9 mouse cellular contexts compared by ENCODE assay signal in the genomic region with DNA sequence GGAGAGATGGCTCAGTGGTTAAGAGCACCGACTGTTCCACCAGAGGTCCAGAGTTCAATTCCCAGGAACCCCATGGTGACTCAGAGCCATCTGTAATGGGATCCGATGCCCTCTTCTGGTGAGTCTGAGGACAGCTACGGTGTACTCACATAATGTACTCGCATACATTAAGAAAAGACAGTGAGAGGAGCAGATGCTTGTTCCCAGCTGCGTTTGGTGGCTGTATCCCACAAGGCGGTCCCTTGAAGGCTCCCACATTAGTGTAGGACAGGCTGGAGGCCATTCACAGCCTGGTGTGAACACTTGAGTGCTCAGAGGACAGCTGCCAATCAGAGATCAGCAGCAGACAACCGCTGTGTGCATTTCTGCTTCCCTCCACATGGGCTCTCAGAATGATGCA. TPM values are rescaled to one million over a fixed set of nuclear protein-coding genes. Genes with fewer than 3 reads are reported as not detected.
DNase-seq lines count a peak whose midpoint lies in the region; ATAC-seq and TF ChIP-seq lines count a peak whose summit lies in the region.
"Had no signal": no experiment of that assay in that cellular context is flagged by ENCODE, and none has a peak within 500 bp of the region (broad histone marks: within the 10 kb centered on the region; RNA-seq: fewer than 3 reads in every experiment).

No protein-coding gene starts in this region.

- ATAC-seq in kidney, postnatal 0 days (replicated peaks; ENCODE audit: low FRiP score, low read depth): no peak
- ATAC-seq in kidney, embryonic 16.5 days (ENCODE audit: low FRiP score, low TSS enrichment): no peak
- no peak for ATAC-seq in erythroblast, adult 5-6 weeks (replicated peaks; ENCODE audit: low FRiP score, poor library complexity, severe bottlenecking)

- TF ChIP-seq EP300 in ES-Bruce4 (IDR thresholded peaks at IDR 0.05; ENCODE audit: insufficient read depth, low read depth, low read length): no peak

- peak; percentile 60 for TF ChIP-seq CTCF in kidney, postnatal 0 days (IDR thresholded peaks at IDR 0.05; ENCODE audit: low read depth)
- peak; percentile 46 for TF ChIP-seq CTCF in ES-Bruce4 (IDR thresholded peaks at IDR 0.05; ENCODE audit: low read depth, low read length)

- 61% methylated on average over 7 of the region's 7 CpGs for WGBS in kidney, postnatal 0 days
- 66% methylated on average over 7 of the region's 7 CpGs for WGBS in kidney, embryonic 16.5 days
- 69% methylated on average over 7 of the region's 7 CpGs for WGBS in embryonic facial prominence, embryonic 10.5 days

- peak; percentile 16 for DNase-seq in kidney, postnatal 0 days (ENCODE audit: low spot score)
- peak; percentile 49 for DNase-seq in 416B (ENCODE audit: low read depth)
- peak; percentile 45 for DNase-seq in embryonic facial prominence, embryonic 10.5 days (ENCODE audit: low spot score)
- DNase-seq in adrenal gland, postnatal 4 days (ENCODE audit: low spot score in 2 of 2): no peak

- H3K9ac ChIP-seq in kidney, postnatal 0 days (ENCODE audit: low read depth, low read length): no peak overlapping the region
- no peak overlapping the region for H3K9ac ChIP-seq in kidney, embryonic 16.5 days (replicated peaks; ENCODE audit: low read length)
- no peak overlapping the region for H3K9ac ChIP-seq in ES-Bruce4 (ENCODE audit: low read depth, poor library complexity, severe bottlenecking)
- H3K9ac ChIP-seq: hindbrain, embryonic 15.5 days had no signal

- peaks cover 5% of the 10 kb centered on the region; the same call in 1 of the 2 replicates for H3K4me1 ChIP-seq in kidney, postnatal 0 days (replicated peaks; ENCODE audit: insufficient read depth, low read length)
- peaks cover 6% of the 10 kb centered on the region for H3K4me1 ChIP-seq in kidney, embryonic 16.5 days (ENCODE audit: insufficient read depth, low read length)
- no peaks in the 10 kb centered on the region for H3K4me1 ChIP-seq in ES-Bruce4 (ENCODE audit: control insufficient read depth, insufficient read depth, low read length)
- peaks cover 10% of the 10 kb centered on the region for H3K4me1 ChIP-seq in embryonic facial prominence, embryonic 10.5 days

- H3K27ac ChIP-seq in kidney, postnatal 0 days: no peak overlapping the region
- H3K27ac ChIP-seq in kidney, embryonic 16.5 days (ENCODE audit: low read length): no peak overlapping the region
- no peak overlapping the region for H3K27ac ChIP-seq in ES-Bruce4 (ENCODE audit: insufficient read depth, low read length)
- H3K27ac ChIP-seq in embryonic facial prominence, embryonic 10.5 days (replicated peaks): no peak overlapping the region
- H3K27ac ChIP-seq: hindbrain, embryonic 15.5 days had no signal

- TF ChIP-seq POLR2A in ES-Bruce4 (IDR thresholded peaks at IDR 0.05; ENCODE audit: insufficient read depth, low read length): no peak

- peaks cover 32% of the 10 kb centered on the region for H3K36me3 ChIP-seq in kidney, postnatal 0 days (ENCODE audit: insufficient read depth, low read length)
- H3K36me3 ChIP-seq in kidney, embryonic 16.5 days (ENCODE audit: insufficient read depth, low read length): peaks cover 36% of the 10 kb centered on the region
- peaks cover 16% of the 10 kb centered on the region for H3K36me3 ChIP-seq in ES-Bruce4 (ENCODE audit: control insufficient read depth, insufficient read depth, low read length, poor library complexity, severe bottlenecking)
- peaks cover 74% of the 10 kb centered on the region for H3K36me3 ChIP-seq in embryonic facial prominence, embryonic 10.5 days (replicated peaks)

- H3K4me3 ChIP-seq in kidney, postnatal 0 days (replicated peaks; ENCODE audit: low read depth, low read length): no peak overlapping the region
- H3K4me3 ChIP-seq in kidney, embryonic 16.5 days (ENCODE audit: low read length): no peak overlapping the region
- no peak overlapping the region for H3K4me3 ChIP-seq in ES-Bruce4 (ENCODE audit: low read depth, low read length)
- H3K4me3 ChIP-seq in embryonic facial prominence, embryonic 10.5 days: no peak overlapping the region
- H3K4me3 ChIP-seq: hindbrain, embryonic 15.5 days; myocyte had no signal

- no peaks in the 10 kb centered on the region for H3K27me3 ChIP-seq in kidney, postnatal 0 days (ENCODE audit: insufficient read depth, low read length)
- no peaks in the 10 kb centered on the region for H3K27me3 ChIP-seq in kidney, embryonic 16.5 days (ENCODE audit: insufficient read depth, low read length)
- H3K27me3 ChIP-seq in ES-Bruce4 (ENCODE audit: control insufficient read depth, insufficient read depth, low read length, poor library complexity, severe bottlenecking): no peaks in the 10 kb centered on the region
- no peaks in the 10 kb centered on the region for H3K27me3 ChIP-seq in embryonic facial prominence, embryonic 10.5 days (replicated peaks; ENCODE audit: low read depth, poor library complexity, severe bottlenecking)
- H3K27me3 ChIP-seq: hindbrain, embryonic 15.5 days had no signal

- no peak overlapping the region for H3K4me2 ChIP-seq in kidney, postnatal 0 days (ENCODE audit: low read length)
- no peak overlapping the region for H3K4me2 ChIP-seq in kidney, embryonic 16.5 days (replicated peaks; ENCODE audit: low read depth, low read length)
- H3K4me2 ChIP-seq: hindbrain, embryonic 15.5 days had no signal

- H3K9me3 ChIP-seq in kidney, postnatal 0 days (replicated peaks; ENCODE audit: low read length): no peaks in the 10 kb centered on the region
- no peaks in the 10 kb centered on the region for H3K9me3 ChIP-seq in kidney, embryonic 16.5 days (ENCODE audit: low read length)
- no peaks in the 10 kb centered on the region for H3K9me3 ChIP-seq in ES-Bruce4 (replicated peaks; ENCODE audit: control insufficient read depth, insufficient read depth, low read length, poor library complexity, severe bottlenecking)
- no peaks in the 10 kb centered on the region for H3K9me3 ChIP-seq in embryonic facial prominence, embryonic 10.5 days
- H3K9me3 ChIP-seq: hindbrain, embryonic 15.5 days had no signal

RNA-seq across cellular contexts. Expression of gene Chuk, which starts 4.4 kb away (rescaled TPM):
- 43.3 and 47.5 TPM in 2 replicates for polyA plus RNA-seq in kidney, postnatal 0 days (2015; fragmentation: Nextera tagmentation; extraction: Ambion mirVana)
- 52.6 and 55.1 TPM in 2 replicates for polyA plus RNA-seq in kidney, embryonic 16.5 days (2015; fragmentation: Nextera tagmentation; extraction: Ambion mirVana)
- 56.0 and 70.0 TPM in 2 replicates for polyA plus RNA-seq in ES-Bruce4 (2011; ENCODE audit: insufficient read depth, insufficient read length, low read depth, missing spikeins)
- polyA plus RNA-seq in embryonic facial prominence, embryonic 10.5 days (2016; fragmentation: Nextera tagmentation; extraction: Ambion mirVana): 41.2 and 45.9 TPM in 2 replicates
- total RNA-seq in erythroblast, adult 5-6 weeks (2015; ENCODE audit: low replicate concordance): 17.8 and 19.0 TPM in 2 replicates
- 46.2 and 57.2 TPM in 2 replicates for total RNA-seq in erythroblast, adult 5-6 weeks (2017; ENCODE audit: low replicate concordance)
- 10 to 100 TPM; 54.5 to 58.7 TPM for total RNA-seq in adrenal gland, postnatal 4 days (2021)

RNA-seq across cellular contexts. Expression of gene Cwf19l1, which starts 24.0 kb away (rescaled TPM):
- 23.7 and 24.1 TPM in 2 replicates for polyA plus RNA-seq in kidney, postnatal 0 days (2015; fragmentation: Nextera tagmentation; extraction: Ambion mirVana)
- polyA plus RNA-seq in kidney, embryonic 16.5 days (2015; fragmentation: Nextera tagmentation; extraction: Ambion mirVana): 35.9 and 37.5 TPM in 2 replicates
- polyA plus RNA-seq in ES-Bruce4 (2011; ENCODE audit: insufficient read depth, insufficient read length, low read depth, missing spikeins): 34.7 and 39.2 TPM in 2 replicates
- 41.1 and 45.4 TPM in 2 replicates for polyA plus RNA-seq in embryonic facial prominence, embryonic 10.5 days (2016; fragmentation: Nextera tagmentation; extraction: Ambion mirVana)
- 16.7 and 22.1 TPM in 2 replicates for total RNA-seq in erythroblast, adult 5-6 weeks (2015; ENCODE audit: low replicate concordance)
- total RNA-seq in erythroblast, adult 5-6 weeks (2017; ENCODE audit: low replicate concordance): 4.3 and 8.2 TPM in 2 replicates
- total RNA-seq in adrenal gland, postnatal 4 days (2021): 10 to 100 TPM; 33.9 to 34.4 TPM

RNA-seq across cellular contexts. Expression of gene Bloc1s2, which starts 34.5 kb away (rescaled TPM):
- polyA plus RNA-seq in kidney, postnatal 0 days (2015; fragmentation: Nextera tagmentation; extraction: Ambion mirVana): 89.6 and 93.1 TPM in 2 replicates
- polyA plus RNA-seq in kidney, embryonic 16.5 days (2015; fragmentation: Nextera tagmentation; extraction: Ambion mirVana): 82.8 and 85.1 TPM in 2 replicates
- 81.3 and 86.7 TPM in 2 replicates for polyA plus RNA-seq in ES-Bruce4 (2011; ENCODE audit: insufficient read depth, insufficient read length, low read depth, missing spikeins)
- polyA plus RNA-seq in embryonic facial prominence, embryonic 10.5 days (2016; fragmentation: Nextera tagmentation; extraction: Ambion mirVana): 98.1 and 99.3 TPM in 2 replicates
- 20.1 and 37.1 TPM in 2 replicates for total RNA-seq in erythroblast, adult 5-6 weeks (2015; ENCODE audit: low replicate concordance)
- total RNA-seq in erythroblast, adult 5-6 weeks (2017; ENCODE audit: low replicate concordance): 13.1 and 13.9 TPM in 2 replicates
- 10 to 100 TPM; 44.9 to 50.0 TPM for total RNA-seq in adrenal gland, postnatal 4 days (2021)

RNA-seq across cellular contexts. Expression of gene Erlin1, which starts 42.1 kb away (rescaled TPM):
- 44.4 and 47.5 TPM in 2 replicates for polyA plus RNA-seq in kidney, postnatal 0 days (2015; fragmentation: Nextera tagmentation; extraction: Ambion mirVana)
- polyA plus RNA-seq in kidney, embryonic 16.5 days (2015; fragmentation: Nextera tagmentation; extraction: Ambion mirVana): 57.7 and 58.1 TPM in 2 replicates
- polyA plus RNA-seq in ES-Bruce4 (2011; ENCODE audit: insufficient read depth, insufficient read length, low read depth, missing spikeins): 23.2 and 28.0 TPM in 2 replicates
- 19.7 and 20.5 TPM in 2 replicates for polyA plus RNA-seq in embryonic facial prominence, embryonic 10.5 days (2016; fragmentation: Nextera tagmentation; extraction: Ambion mirVana)
- total RNA-seq in erythroblast, adult 5-6 weeks (2015; ENCODE audit: low replicate concordance): 10.0 and 16.1 TPM in 2 replicates
- 7.5 and 8.9 TPM in 2 replicates for total RNA-seq in erythroblast, adult 5-6 weeks (2017; ENCODE audit: low replicate concordance)
- 10 to 100 TPM; 19.8 to 21.2 TPM for total RNA-seq in adrenal gland, postnatal 4 days (2021)

Comparison
In these comparisons a context has a peak if more than half of its experiments do, and no peak if none do; other contexts are left out.
1. DNase-seq: peak in kidney, postnatal 0 days (single experiment), 416B (single experiment) and embryonic facial prominence, embryonic 10.5 days (single experiment); none in adrenal gland, postnatal 4 days (0 of 2).